Mouse (Mus musculus): ENCODE results near the gene Gm21954.

Gm21954 gene

GRCm38 (mm10) chr3:55472110-55472509, at the start of gene Gm21954:
Gm21954 (minus strand) TSS chr3:55472210.
- no peak for DNase-seq (ENCODE audit: low read depth)

DNA sequence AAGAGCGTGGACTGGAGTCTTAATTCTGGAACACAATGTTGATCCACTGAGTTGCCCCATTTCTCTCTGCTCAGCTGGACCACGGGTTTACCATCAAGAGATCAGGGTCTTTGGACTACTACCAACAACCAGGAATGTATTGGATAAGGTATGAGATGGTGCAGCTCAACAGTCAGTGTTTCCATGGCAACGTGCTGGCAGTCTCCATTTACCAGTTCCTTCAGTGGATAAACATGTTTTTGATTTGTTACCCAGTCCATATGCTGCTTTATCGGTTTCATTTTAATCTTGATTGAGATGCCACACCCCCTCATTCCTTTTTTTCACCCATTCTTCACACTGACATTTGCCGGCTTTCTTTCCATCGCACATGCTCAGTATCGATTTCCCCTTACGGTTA, 49.8 kb upstream of the Gm21954 start:
- DNase-seq (ENCODE audit: low read depth): no peak

DNA sequence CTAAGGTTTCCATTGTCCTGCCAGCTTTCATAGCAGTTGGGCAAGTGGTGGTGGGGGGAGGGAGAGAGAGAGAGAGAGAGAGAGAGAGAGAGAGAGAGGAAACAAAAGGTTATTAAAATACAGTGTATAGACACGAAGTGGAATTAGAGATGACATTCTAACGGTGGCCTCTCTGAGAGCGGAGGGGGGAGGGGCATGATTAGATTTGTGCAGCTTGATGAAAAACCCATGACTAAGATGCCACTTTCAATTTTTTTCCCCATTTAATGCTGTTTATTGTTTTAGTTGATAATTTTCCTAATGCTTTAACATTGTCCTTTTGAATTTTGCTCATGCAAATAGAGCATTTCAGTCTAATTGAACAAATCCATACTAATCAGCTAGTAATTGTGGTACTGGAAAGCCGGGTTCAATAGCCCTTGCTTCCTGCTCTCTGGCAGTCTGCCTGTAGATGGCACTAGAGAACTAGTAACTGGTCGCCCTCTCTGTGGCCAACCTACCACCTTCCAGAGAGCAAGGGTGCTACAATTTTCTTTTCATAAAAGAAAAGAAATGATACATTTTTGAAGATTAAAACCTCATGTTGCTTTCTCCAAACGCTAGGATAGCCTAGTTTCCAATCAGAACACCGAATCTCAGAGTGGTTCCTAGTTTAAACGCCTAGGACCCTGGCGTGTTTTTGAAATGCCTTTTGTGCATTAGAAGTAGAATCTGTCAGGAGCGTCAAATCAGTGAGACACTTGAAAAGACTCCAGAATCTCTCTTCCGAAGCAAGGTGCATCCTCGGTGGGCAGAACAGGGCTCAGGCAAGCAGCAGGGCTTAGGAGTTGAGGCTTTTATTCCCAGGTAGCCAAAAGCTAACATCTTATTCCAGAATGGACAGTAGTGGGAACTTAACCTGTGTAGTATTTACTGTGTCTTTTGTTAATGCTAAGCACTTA, 48.5 kb upstream of the Gm21954 start:
- DNase-seq (ENCODE audit: low read depth): no peak

GRCm38 (mm10) chr3:55517454-55518014, 45.5 kb upstream of the Gm21954 start:
- DNase-seq (ENCODE audit: low read depth): no peak

- DNase-seq (ENCODE audit: low read depth): no peak
These were observed 44.0 kb upstream of the Gm21954 start for GRCm38 (mm10) chr3:55515966-55516365.

GRCm38 (mm10) chr3:55511658-55512057, 39.6 kb upstream of the Gm21954 start:
- DNase-seq (ENCODE audit: low read depth): peak; percentile 82

DNA sequence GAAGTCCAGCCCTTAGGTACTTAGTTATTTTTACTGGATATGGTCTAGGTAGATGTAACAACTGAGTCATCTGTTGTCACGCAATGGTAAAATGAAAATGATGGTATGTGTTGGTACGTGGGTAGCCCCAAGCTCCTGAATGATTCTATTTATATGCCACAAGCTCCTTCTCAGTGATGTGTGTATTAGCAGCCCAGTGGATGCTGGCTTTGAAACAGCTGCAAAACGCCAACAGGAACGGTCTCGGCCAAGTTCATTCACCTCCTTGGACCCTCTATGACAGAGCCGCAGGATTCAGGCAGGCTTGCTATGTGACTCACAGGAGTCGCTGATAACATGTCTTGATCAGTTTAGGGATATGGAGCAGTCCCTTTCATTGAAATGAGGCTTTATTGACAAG, 38.2 kb upstream of the Gm21954 start:
- peak; percentile 53 for DNase-seq (ENCODE audit: low read depth)

DNA sequence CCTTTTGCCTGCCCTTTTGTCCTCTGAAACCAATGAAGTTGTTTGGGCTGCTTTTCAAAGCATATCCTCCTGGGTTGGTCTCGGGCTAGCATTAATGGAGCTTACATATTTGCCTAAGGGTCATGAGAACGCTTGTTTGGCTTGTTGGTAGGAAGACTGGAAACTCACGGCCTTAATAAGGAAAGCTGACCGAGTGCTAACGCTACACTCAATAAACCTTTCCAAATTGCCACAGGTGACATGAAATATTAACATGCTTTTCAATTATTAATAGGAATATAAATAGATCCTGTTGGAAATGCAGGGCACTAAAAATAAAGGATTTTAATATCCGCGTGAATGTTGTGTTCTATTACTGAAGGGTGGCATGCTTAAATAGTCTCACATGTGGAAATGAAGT, 27.3 kb upstream of the Gm21954 start:
- no peak for DNase-seq (ENCODE audit: low read depth)

DNA sequence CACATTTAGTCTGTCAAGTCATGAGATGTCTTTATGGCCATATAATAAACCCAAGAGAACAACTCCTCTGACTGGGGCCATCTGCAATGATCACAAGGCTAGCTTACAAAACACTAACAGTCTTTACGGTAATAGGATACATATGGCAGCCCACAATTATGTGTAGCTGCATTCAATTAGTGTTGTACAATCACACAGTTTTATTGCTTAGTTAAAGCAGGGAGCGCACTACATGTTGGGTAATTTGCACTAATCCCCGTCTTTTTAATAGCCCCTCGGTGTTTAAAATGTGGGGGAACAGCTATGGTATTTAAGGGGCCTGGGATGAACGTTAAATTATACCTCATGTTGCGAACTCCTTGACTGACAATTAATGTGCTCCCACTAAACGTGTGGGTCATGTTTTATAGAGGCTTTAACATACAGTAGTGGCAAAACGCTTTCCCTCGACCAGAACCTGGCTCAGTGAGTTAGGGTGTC, 24.5 kb upstream of the Gm21954 start:
- DNase-seq (ENCODE audit: low read depth): no peak

DNA sequence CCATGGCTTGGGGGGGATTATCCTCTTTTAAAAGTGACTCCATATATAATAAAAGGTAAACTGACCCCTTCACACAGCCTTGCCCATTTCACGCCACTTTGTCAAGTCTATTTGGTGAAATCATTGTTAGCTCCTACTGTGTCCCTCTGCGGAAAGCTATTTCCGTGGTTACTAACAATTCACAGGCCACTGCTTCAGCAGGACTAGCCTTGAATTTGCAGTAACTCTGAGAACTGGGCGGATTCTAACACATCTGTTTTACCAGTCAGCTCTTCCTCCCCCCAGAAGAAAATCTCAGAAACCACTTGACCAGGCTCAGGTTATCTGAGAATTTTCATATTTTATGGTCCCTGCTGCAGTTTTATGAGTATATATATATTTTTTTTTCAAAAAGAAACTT, 23.9 kb upstream of the Gm21954 start:
- no peak for DNase-seq (ENCODE audit: low read depth)

GRCm38 (mm10) chr3:55495231-55495630, 23.2 kb upstream of the Gm21954 start:
- DNase-seq (ENCODE audit: low read depth): no peak

- DNase-seq (ENCODE audit: low read depth): no peak
These were observed 22.3 kb upstream of the Gm21954 start for GRCm38 (mm10) chr3:55494348-55494747.

DNA sequence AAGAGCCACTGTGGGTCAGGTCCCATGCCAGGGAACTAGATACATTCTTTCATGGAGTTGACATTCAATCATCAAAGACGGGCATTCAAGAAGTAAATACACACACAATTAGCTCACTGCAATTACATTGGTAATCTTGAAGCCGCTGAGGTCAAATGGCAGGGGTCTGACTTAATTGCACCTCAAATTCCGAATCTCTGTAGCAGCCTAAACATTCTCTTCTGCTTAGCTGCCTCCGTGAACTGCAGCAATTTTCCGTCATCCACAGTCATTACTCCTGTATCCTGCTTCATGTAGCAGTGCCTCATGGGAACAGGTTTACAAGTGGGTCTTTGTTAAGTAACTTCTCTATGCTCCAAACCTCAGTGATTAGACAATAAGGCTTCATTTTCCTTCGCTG, 20.0 kb upstream of the Gm21954 start:
- DNase-seq (ENCODE audit: low read depth): no peak

DNA sequence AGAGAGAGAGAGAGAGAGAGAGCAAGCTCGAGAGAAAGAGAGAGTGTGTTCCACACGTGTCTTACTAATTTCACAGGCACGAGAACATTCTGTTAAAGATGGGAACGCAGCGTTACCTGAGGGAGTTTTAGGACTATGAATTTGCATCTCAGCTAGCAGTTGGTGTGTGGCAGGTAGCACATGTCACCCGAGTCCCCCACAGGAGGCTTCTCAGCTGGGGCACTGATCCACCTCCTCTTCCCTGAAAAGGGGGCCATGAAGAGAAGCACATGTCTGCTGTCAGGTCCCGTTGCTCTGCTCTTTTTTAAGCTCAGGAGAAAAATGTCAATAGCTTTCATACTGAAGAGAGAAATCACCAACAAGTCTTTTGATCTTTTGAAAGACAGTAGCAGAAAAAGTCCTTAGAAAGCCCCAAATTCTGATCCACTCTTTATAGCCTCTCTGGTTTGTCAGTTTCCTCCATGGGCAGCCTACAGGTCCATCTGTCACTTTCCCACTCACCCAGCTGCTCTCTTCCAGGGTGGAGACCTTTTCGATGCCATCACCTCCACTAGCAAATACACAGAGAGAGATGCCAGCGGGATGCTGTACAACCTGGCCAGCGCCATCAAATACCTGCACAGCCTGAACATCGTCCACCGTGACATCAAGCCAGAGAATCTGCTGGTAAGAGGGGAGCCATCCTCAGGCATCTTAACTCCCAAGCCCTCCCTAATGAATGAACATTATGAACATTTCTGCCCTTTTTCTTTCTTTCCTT, 17.4 kb upstream of the Gm21954 start:
- no peak for DNase-seq (ENCODE audit: low read depth)

DNA sequence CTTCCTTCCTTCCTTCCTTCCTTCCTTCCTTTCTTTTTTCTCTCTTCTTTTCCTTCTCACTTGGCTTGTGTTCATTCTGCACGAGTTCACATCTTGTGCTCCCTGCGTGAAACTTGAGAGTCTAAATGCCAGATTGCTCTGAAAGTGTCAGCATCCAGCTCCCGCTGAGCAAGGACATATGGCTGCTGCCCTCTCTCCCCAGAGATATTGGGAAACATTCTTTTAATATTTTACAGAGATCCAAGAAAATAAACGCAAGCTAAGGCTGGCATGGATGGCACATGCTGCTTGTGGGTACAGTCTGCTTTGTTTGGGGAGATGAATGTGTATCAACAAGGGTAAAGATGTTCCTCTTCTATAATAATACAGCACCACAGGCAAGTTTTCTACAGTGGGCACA, 11.3 kb upstream of the Gm21954 start:
- DNase-seq (ENCODE audit: low read depth): no peak

- DNase-seq (ENCODE audit: low read depth): no peak
These were observed 9.1 kb upstream of the Gm21954 start for GRCm38 (mm10) chr3:55481140-55481539.

DNA sequence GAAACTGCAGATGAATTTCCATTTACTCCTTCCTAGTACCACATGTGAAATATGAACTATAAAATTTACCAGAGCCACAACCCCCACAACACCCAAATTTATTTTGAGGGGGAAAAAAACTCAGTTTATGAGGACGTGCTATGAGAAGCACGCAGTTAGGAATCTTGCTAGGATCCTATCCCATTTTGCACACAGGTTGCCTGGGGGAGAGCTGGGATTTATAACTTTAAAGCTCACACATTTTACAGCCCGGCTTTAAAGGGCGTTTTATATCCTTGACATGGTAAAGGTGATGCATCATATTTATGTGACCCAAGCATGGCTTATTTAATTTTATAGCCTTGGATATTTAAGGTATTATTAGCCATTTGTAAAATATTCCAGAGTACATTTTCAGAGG, 7.3 kb upstream of the Gm21954 start:
- DNase-seq (ENCODE audit: low read depth): no peak

DNA sequence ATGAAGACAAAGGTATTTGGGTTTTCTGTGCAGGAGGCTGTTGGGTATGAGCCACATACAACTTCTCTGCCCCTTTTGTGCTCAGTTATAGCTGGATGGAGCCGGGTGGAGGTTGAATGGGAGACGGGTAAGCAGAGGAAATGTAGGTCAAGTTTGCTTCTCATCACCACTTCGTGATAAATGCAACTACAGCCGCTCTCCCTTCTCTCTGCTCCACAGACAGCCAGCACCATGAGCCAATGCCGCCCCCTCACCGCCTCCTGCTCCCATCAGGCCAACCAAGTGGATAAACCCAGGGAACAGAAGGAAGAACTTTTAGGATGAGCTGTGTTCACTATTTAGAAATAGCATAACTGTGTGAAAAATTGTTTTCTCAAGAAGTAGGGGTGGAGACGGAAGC, 4.7 kb upstream of the Gm21954 start:
- no peak for DNase-seq (ENCODE audit: low read depth)

DNA sequence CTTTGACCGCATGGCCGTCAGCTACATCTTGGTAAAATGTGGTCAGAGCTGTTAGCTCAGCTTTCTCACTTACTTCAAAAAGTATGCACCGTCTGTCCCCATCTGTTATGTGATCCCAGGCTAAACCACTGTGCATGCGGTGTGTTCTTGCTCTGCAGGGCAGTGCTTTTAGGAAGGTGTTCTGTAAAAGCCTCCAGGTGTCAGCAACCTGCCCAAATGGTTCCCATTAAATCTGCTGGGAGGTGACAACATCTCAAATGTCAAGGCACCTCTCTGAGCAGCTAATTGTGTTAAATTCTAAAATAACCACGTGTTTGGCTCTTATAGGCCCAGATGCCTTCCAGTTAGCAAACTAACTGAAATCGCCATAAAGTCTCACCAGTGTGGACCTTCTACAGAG, 1.1 kb upstream of the Gm21954 start:
- DNase-seq (ENCODE audit: low read depth): no peak

DNA sequence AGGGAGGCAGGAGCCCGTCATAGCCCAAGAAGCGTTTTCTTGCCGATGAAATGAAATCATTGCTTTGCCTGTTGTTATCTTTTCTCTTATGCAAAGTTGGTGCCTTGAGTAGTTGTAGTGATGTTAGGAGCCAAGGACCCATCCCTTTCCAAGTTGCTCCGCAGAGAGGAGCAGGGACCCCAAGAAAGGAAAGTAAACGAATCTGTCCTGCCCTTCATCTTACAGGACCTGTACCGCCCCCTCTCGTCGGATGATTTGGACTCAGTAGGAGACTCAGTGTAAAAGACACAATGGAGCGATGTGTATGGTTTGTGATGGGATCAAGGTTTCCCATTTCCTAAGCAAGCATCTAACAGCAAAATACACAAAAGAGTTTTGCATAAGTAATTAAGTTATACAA, 5.7 kb downstream of the Gm21954 start:
- no peak for DNase-seq (ENCODE audit: low read depth)

- DNase-seq (ENCODE audit: low read depth): no peak
These were observed 6.2 kb downstream of the Gm21954 start for GRCm38 (mm10) chr3:55465785-55466184.

- DNase-seq (ENCODE audit: low read depth): no peak
These were observed 7.8 kb downstream of the Gm21954 start for GRCm38 (mm10) chr3:55464226-55464625.
